Mouse (Mus musculus): ENCODE measurements around the gene Them7.

The Them7 gene

DNA sequence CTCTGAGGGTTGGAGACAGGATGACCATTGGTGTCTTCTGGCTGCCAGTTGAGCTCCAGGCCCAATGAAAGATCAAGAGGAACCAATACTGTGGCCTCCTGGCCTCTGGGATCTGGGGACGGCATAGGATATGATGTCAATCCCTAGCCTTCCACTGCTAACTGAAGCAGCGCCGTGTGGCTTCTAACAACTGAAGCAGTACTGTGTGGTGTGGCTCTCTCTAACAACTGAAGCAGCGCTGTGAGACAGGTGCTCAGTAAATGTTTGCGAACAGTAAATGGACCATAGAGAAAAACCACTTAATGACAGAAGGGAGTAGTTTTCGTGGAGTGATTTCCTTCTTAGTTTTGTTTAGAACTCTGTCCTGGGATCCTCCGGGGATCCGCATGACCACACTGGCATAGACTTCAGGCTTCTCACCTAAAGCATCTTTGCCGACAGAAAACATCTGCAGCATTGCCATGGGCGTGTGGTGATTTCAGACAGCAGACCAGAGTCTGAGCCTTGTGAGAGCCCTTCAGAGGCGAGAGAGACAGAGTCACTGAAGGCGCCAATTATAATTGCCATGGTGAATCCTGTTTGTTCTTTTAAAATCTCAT is 194.6 kb downstream of the Them7 start:
- DNase-seq = no peak

DNA sequence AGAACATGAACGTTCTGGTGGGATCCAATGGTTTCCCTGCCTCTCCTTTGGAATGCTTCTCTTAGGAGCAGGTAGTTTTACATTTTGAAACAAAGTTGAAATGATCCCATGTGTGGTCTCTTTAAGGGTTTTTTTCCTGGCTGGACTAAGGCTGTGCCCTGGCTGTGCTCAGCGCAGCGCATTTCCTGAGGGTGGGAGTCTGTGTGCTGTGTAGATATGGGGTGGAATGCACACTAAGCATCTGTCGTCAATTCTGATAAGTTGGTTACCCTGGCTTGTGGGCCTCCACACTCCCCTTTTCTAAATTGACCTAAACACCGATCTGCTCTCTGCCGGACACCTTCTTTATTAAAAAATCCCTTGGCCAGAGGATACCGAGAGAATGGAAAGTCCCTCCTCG is 203.3 kb downstream of the Them7 start:
- no peak for DNase-seq

DNA sequence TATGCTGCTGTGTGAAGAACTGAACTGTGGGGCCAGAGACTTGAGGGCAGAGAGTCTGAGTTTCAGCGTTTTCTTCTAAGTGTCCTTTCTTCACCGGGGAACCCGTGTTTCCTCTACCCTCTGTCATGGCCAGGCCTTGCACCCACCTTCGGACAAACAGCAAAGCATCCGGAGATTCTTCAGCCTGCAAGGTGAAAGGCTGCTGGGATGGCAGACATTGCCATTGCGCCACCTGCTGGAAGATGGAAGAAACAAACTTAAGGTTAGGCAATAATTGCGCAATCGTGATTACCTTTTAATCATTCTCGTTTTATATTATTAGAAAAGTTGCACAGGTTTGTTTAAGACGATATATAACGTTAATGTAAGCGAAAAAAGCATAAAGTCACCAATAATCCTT is 203.9 kb downstream of the Them7 start:
- DNase-seq = peak; percentile 89

DNA sequence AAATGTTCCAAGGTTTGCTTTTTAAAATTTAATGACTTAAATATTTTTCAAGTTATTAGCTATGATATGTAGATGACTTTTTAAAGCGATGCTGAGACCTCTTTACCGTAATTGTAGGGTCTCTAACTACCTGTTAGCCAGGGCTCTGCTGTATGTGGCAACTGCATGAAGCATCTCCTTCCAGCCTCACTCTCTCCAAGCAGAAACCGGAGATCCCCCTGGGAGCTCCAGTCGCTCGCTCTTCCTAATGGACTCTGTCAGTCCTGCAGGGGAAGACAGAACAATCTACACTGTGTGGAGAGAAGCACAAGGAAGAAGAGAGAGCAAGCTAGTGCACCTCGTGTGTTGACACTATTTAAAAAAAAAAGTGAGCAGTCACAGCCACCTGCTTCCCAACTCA is 204.3 kb downstream of the Them7 start:
- no peak for DNase-seq

All from heart, adult 11 months (tissue).